Comparison of ENCODE assay signal across 11 mouse cellular contexts in genomic region chr15:82144157-82144556, GRCm38 (mm10). TPM values are rescaled to one million over a fixed set of nuclear protein-coding genes. Genes with fewer than 3 reads are reported as not detected.
DNase-seq lines count a peak whose midpoint lies in the region; ATAC-seq and TF ChIP-seq lines count a peak whose summit lies in the region.
"Had no signal": no experiment of that assay in that cellular context is flagged by ENCODE, and none has a peak within 500 bp of the region (broad histone marks: within the 10 kb centered on the region; RNA-seq: fewer than 3 reads in every experiment).

No protein-coding gene starts in this region.

- H3K27me3 ChIP-seq in hindbrain, embryonic 11.5 days (ENCODE audit: control insufficient read depth, insufficient read depth, low read length) = no peaks in the 10 kb centered on the region
- H3K27me3 ChIP-seq in liver, embryonic 15.5 days = no peaks in the 10 kb centered on the region
- H3K27me3 ChIP-seq in stomach, postnatal 0 days (ENCODE audit: control insufficient read depth, insufficient read depth, low read length) = no peaks in the 10 kb centered on the region

- no peak for TF ChIP-seq EP300 in stomach, postnatal 0 days (optimal IDR thresholded peaks at IDR 0.05)

- peaks cover 3% of the 10 kb centered on the region; the same call in 1 of the 2 replicates for H3K36me3 ChIP-seq in hindbrain, embryonic 11.5 days (ENCODE audit: control insufficient read depth, insufficient read depth, low read length)
- peaks cover 8% of the 10 kb centered on the region; the same call in 1 of the 2 replicates for H3K36me3 ChIP-seq in liver, embryonic 15.5 days (replicated peaks)
- no peaks in the 10 kb centered on the region for H3K36me3 ChIP-seq in stomach, postnatal 0 days (ENCODE audit: control insufficient read depth, insufficient read depth, low read length)

- H3K9ac ChIP-seq in hindbrain, embryonic 11.5 days (ENCODE audit: low read depth, low read length) = no peak overlapping the region
- H3K9ac ChIP-seq in liver, embryonic 15.5 days = no peak overlapping the region
- no peak overlapping the region for H3K9ac ChIP-seq in stomach, postnatal 0 days (ENCODE audit: low read length)

- no peak overlapping the region for H3K4me3 ChIP-seq in hindbrain, embryonic 11.5 days (ENCODE audit: low read depth, low read length)
- H3K4me3 ChIP-seq in liver, embryonic 15.5 days (replicated peaks) = no peak overlapping the region
- no peak overlapping the region for H3K4me3 ChIP-seq in stomach, postnatal 0 days (ENCODE audit: low read depth, low read length)
- H3K4me3 ChIP-seq: layer of hippocampus, adult 2 months had no signal

- no peak for TF ChIP-seq CTCF in stomach, postnatal 0 days (IDR thresholded peaks at IDR 0.05; ENCODE audit: low read depth)

- 0 out of 2 replicates have a peak, but pooled peaks cover 2% of the 10 kb centered on the region for H3K4me1 ChIP-seq in hindbrain, embryonic 11.5 days (replicated peaks; ENCODE audit: control insufficient read depth, insufficient read depth, low read length)
- peaks cover 53% of the 10 kb centered on the region for H3K4me1 ChIP-seq in liver, embryonic 15.5 days (replicated peaks)
- H3K4me1 ChIP-seq in stomach, postnatal 0 days (replicated peaks; ENCODE audit: control insufficient read depth, insufficient read depth) = 0 out of 2 replicates have a peak, but pooled peaks cover 1% of the 10 kb centered on the region

- peak overlapping the region; percentile 39; the same call in 1 of the 2 replicates for H3K27ac ChIP-seq in hindbrain, embryonic 11.5 days (ENCODE audit: low read depth, low read length)
- peak overlapping the region; percentile 20 for H3K27ac ChIP-seq in liver, embryonic 15.5 days (replicated peaks)
- H3K27ac ChIP-seq in stomach, postnatal 0 days (replicated peaks) = 0 out of 2 replicates have a peak overlapping the region, but pooled peaks have one; percentile 53

- peak; percentile 20 for DNase-seq in lung, postnatal 10 days
- no peak for DNase-seq in lung, postnatal 4 days
- no peak for DNase-seq in hindbrain, embryonic 11.5 days (ENCODE audit: low spot score)
- DNase-seq in stomach, postnatal 0 days (ENCODE audit: low spot score) = no peak
- no peak for DNase-seq in embryo, embryonic 10 days (ENCODE audit: low spot score)
- no peak for DNase-seq in urinary bladder, postnatal 36 days (ENCODE audit: low spot score in 2 of 2)
- DNase-seq: spleen, adult 18-20 months; thymus, postnatal 14 days had no signal

- H3K4me2 ChIP-seq in hindbrain, embryonic 11.5 days (replicated peaks; ENCODE audit: low read depth, low read length) = no peak overlapping the region
- H3K4me2 ChIP-seq in liver, embryonic 15.5 days = no peak overlapping the region
- no peak overlapping the region for H3K4me2 ChIP-seq in stomach, postnatal 0 days (replicated peaks; ENCODE audit: low read depth)

- 88% methylated on average over 5 of the region's 5 CpGs for WGBS in hindbrain, embryonic 11.5 days
- WGBS in liver, embryonic 15.5 days (ENCODE audit: insufficient replicate concordance) = 76% methylated on average over 5 of the region's 5 CpGs
- WGBS in stomach, postnatal 0 days = 81% methylated on average over 5 of the region's 5 CpGs

- H3K9me3 ChIP-seq in hindbrain, embryonic 11.5 days (ENCODE audit: control insufficient read depth, low read length) = no peaks in the 10 kb centered on the region
- H3K9me3 ChIP-seq in liver, embryonic 15.5 days (replicated peaks) = no peaks in the 10 kb centered on the region
- H3K9me3 ChIP-seq in stomach, postnatal 0 days (ENCODE audit: control insufficient read depth, low read length) = no peaks in the 10 kb centered on the region

- ATAC-seq in hindbrain, embryonic 11.5 days (ENCODE audit: low FRiP score) = no peak
- ATAC-seq in liver, embryonic 15.5 days (ENCODE audit: insufficient read depth) = no peak
- no peak for ATAC-seq in stomach, postnatal 0 days (ENCODE audit: low FRiP score, low TSS enrichment)
- no peak for ATAC-seq in megakaryocyte-erythroid progenitor cell, adult 5-6 weeks (replicated peaks; ENCODE audit: low FRiP score, low TSS enrichment, poor library complexity, severe bottlenecking)

RNA-seq across cellular contexts. Expression of gene Srebf2, which starts 2.8 kb away (rescaled TPM):
- polyA plus RNA-seq in hindbrain, embryonic 11.5 days (2014; fragmentation: Nextera tagmentation; extraction: Ambion mirVana) = 143 and 144 TPM in 2 replicates
- 53.6 and 61.3 TPM in 2 replicates for polyA plus RNA-seq in liver, embryonic 15.5 days (2015; fragmentation: Nextera tagmentation; extraction: Ambion mirVana)
- 119 and 127 TPM in 2 replicates for polyA plus RNA-seq in stomach, postnatal 0 days (2015; fragmentation: Nextera tagmentation; extraction: Ambion mirVana)
- total RNA-seq in megakaryocyte-erythroid progenitor cell, adult 5-6 weeks (2014; fragmentation: Nextera tagmentation) = 41.0 and 43.3 TPM in 2 replicates
- total RNA-seq in megakaryocyte-erythroid progenitor cell, adult 5-6 weeks (2017) = 24.7 and 26.0 TPM in 2 replicates

RNA-seq across cellular contexts. Expression of gene Ccdc134, which starts 16.4 kb away (rescaled TPM):
- 17.0 and 17.2 TPM in 2 replicates for polyA plus RNA-seq in hindbrain, embryonic 11.5 days (2014; fragmentation: Nextera tagmentation; extraction: Ambion mirVana)
- polyA plus RNA-seq in liver, embryonic 15.5 days (2015; fragmentation: Nextera tagmentation; extraction: Ambion mirVana) = 7.0 and 7.7 TPM in 2 replicates
- polyA plus RNA-seq in stomach, postnatal 0 days (2015; fragmentation: Nextera tagmentation; extraction: Ambion mirVana) = 8.2 and 8.5 TPM in 2 replicates
- 14.3 and 17.4 TPM in 2 replicates for total RNA-seq in megakaryocyte-erythroid progenitor cell, adult 5-6 weeks (2014; fragmentation: Nextera tagmentation)
- total RNA-seq in megakaryocyte-erythroid progenitor cell, adult 5-6 weeks (2017) = 11.8 and 17.4 TPM in 2 replicates
